Mouse (Mus musculus) heart, postnatal 14 days (tissue): Measurements from ENCODE around the gene Pramef8. TPM values are rescaled to one million over a fixed set of nuclear protein-coding genes. Genes with fewer than 3 reads are reported as not detected.

Source experiments
- total RNA-seq, 2 experiments: library from RNA; stranded (reverse); gene quantifications; 2 replicates each; pipeline ENCODE4 v1.2.3; 2021

Gene Pramef8
- total RNA-seq, 2 experiments from 2014 or later = 9.6 to 10.6 TPM

Other genes with a start within 250 kb of the Pramef8 start
- gene Prdm2, start 199.4 kb upstream of the Pramef8 start, total RNA-seq = 10 to 100 TPM; 22.0 to 23.6 TPM
- gene Pdpn, start 112.9 kb upstream of the Pramef8 start, total RNA-seq = 10 to 100 TPM in 1 of 2 experiments, 1 to 10 TPM in 1; 8.8 to 10.5 TPM
- under 1 TPM; 0.12 to 0.24 TPM for gene Lrrc38, start 62.7 kb upstream of the Pramef8 start, total RNA-seq
- not detected for gene Pramel1, start 18.0 kb upstream of the Pramef8 start, total RNA-seq
- gene Oog4, start 37.9 kb downstream of the Pramef8 start, total RNA-seq = not detected
- not detected for gene Gm13043, start 98.9 kb downstream of the Pramef8 start, total RNA-seq
- gene Gm13040, start 123.5 kb downstream of the Pramef8 start, total RNA-seq = not detected
- gene BC080695, start 139.3 kb downstream of the Pramef8 start, total RNA-seq = not detected
- not detected for gene Gm13057, start 139.3 kb downstream of the Pramef8 start, total RNA-seq
- not detected for gene Gm13083, start 202.6 kb downstream of the Pramef8 start, total RNA-seq
- gene Gm13088, start 244.8 kb downstream of the Pramef8 start, total RNA-seq = not detected